Mouse (Mus musculus) liver, embryonic 13.5 days (tissue): ENCODE measurements around the gene Tmem25. TPM values are rescaled to one million over a fixed set of nuclear protein-coding genes. Genes with fewer than 3 reads are reported as not detected.

Experiments used
- ATAC-seq: fragments of 200-750 bp; cut with Nextera tagmentation; 2 replicates; pipeline ENCODE4 v1.8.0; 2017; ENCODE audit warnings: low read depth, mild to moderate bottlenecking, moderate number of reproducible peaks, moderate library complexity
- DNase-seq: peaks from one replicate; pipeline ENCODE4 v3.0.0; 2022
- H3K27ac ChIP-seq: fragments of 300-500 bp; sonication (generic); 2 replicates; pipeline ENCODE4 v1.5.1; 2015; ENCODE audit warnings: moderate library complexity, mild to moderate bottlenecking, inconsistent platforms
- H3K27me3 ChIP-seq: fragments of 300-500 bp; sonication (generic); 2 replicates; pipeline ENCODE4 v1.6.1; 2015; ENCODE audit warnings: mild to moderate bottlenecking, inconsistent platforms
- H3K36me3 ChIP-seq: fragments of 300-500 bp; sonication (generic); 2 replicates; pipeline ENCODE4 v1.6.1; 2015; ENCODE audit warnings: mild to moderate bottlenecking, inconsistent platforms
- H3K4me1 ChIP-seq: fragments of 300-500 bp; sonication (generic); replicated peaks from 2 replicates; pipeline ENCODE4 v1.6.1; 2015; ENCODE audit warnings: inconsistent platforms
- H3K4me2 ChIP-seq: fragments of 300-500 bp; sonication (generic); 2 replicates; pipeline ENCODE4 v1.6.1; 2015; ENCODE audit warnings: inconsistent platforms, mild to moderate bottlenecking, moderate library complexity
- H3K4me3 ChIP-seq: fragments of 300-500 bp; sonication (generic); replicated peaks from 2 replicates; pipeline ENCODE4 v1.5.1; 2015; ENCODE audit warnings: mild to moderate bottlenecking, inconsistent platforms
- H3K9ac ChIP-seq: fragments of 300-500 bp; sonication (generic); 2 replicates; pipeline ENCODE4 v1.6.1; 2015; ENCODE audit warnings: mild to moderate bottlenecking, inconsistent platforms
- H3K9me3 ChIP-seq: fragments of 300-500 bp; sonication (generic); replicated peaks from 2 replicates; pipeline ENCODE4 v1.6.1; 2016; ENCODE audit warnings: inconsistent platforms
- whole genome bisulfite sequencing: fragments of 180-500 bp; shearing (Covaris S2); methylation state at CpG from one replicate; pipeline ENCODE4 v1.1.7; 2015; ENCODE audit not compliant: insufficient replicate concordance; 5-methylcytosine and 5-hydroxymethylcytosine counted together
- polyA plus RNA-seq: library from polyadenylated mRNA; unstranded; fragments of >200 nt; fragmentation: Nextera tagmentation; extraction: Ambion mirVana; gene quantifications from 2 replicates; pipeline ENCODE4 v1.2.1, GENCODE M21; 2015

Tmem25 gene
- polyA plus RNA-seq, 1 experiment from 2014 or later, result 1.3 TPM

DNA sequence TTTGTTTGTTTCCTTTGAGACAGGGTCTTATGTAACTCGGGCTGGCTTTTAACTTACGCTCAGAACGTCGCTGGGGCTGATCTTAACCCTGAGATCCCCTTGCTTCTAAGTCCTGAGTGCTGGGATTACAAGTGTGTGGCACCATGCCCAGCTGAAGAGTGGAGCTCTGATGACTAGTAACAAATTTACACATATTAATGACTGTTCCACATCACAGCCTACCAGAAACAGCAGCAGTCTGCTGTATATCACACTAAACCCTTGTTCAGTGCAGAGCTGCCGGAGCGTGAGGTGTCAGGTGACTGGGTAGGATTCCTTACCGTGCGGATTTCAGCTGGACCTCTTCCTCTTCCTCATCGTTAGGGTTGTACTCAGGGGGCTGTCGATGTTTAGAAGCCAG lies 11.2 kb upstream of the Tmem25 start:
- Histone ChIP-seq H3K36me3 (peaks cover 94% of the 10 kb centered on the region), H3K9ac (no peak overlapping the region), H3K9me3 (no peaks in the 10 kb centered on the region), H3K4me1 (no peaks in the 10 kb centered on the region), H3K4me3 (no peak overlapping the region), H3K4me2 (no peak overlapping the region), H3K27me3 (no peaks in the 10 kb centered on the region), H3K27ac (no peak overlapping the region)
- no peak for DNase-seq
- ATAC-seq, result no peak
- WGBS, result 79% methylated on average over 10 of the region's 10 CpGs

DNA sequence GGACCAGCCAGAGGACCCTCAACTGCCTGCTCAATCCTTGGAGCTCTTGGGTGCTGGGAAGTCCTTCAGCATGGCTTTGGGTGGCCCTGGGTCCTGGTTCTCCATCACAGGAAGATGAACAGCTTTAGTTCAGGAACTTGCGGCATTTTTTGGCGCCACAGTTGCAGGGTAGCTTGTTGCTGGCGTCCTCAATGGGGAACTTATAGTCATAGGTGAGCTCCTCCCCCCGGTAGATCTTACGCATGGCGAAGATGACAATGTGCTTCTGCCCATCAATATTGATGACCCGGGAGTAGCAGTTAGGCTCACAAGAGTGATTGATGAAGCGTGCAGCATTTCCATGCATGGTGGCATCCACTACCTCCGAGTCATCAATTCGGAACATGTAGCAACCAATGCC lies 8.7 kb upstream of the Tmem25 start:
- H3K9ac ChIP-seq, result no peak overlapping the region
- no peak overlapping the region for H3K4me3 ChIP-seq
- no peak for DNase-seq
- no peak overlapping the region for H3K27ac ChIP-seq
- no peak for ATAC-seq
- H3K4me2 ChIP-seq, result no peak overlapping the region
- no peaks in the 10 kb centered on the region for H3K9me3 ChIP-seq
- H3K27me3 ChIP-seq, result no peaks in the 10 kb centered on the region
- H3K36me3 ChIP-seq, result peaks cover 77% of the 10 kb centered on the region
- 89% methylated on average over 10 of the region's 10 CpGs for WGBS
- H3K4me1 ChIP-seq, result no peaks in the 10 kb centered on the region

DNA sequence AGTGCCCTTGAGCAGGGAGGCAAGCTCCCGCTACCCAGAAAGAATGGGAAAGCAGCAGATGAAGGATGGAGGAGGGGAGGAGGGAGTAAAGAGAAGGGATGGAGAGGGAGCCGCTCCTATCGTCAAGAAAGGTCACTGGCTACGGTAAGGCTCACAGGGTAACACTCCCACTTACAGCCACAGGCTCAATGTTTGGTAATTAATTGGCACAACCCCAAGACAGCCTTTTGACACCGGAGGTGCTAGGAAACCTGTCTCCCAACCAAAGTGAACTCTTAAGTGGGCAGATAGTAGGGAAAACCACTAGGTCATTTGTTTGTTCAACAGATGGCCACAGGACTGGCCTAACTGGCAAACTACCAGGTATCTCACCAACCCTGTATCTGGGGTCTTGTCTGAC lies 8.0 kb upstream of the Tmem25 start:
- peaks cover 72% of the 10 kb centered on the region for H3K36me3 ChIP-seq
- no peaks in the 10 kb centered on the region for H3K27me3 ChIP-seq
- H3K27ac ChIP-seq, result no peak overlapping the region
- no peak overlapping the region for H3K4me2 ChIP-seq
- H3K9me3 ChIP-seq, result no peaks in the 10 kb centered on the region
- no peaks in the 10 kb centered on the region for H3K4me1 ChIP-seq
- 79% methylated on average over 5 of the region's 5 CpGs for WGBS
- ATAC-seq (no peak), DNase-seq (no peak)
- no peak overlapping the region for H3K9ac ChIP-seq
- H3K4me3 ChIP-seq, result no peak overlapping the region

DNA sequence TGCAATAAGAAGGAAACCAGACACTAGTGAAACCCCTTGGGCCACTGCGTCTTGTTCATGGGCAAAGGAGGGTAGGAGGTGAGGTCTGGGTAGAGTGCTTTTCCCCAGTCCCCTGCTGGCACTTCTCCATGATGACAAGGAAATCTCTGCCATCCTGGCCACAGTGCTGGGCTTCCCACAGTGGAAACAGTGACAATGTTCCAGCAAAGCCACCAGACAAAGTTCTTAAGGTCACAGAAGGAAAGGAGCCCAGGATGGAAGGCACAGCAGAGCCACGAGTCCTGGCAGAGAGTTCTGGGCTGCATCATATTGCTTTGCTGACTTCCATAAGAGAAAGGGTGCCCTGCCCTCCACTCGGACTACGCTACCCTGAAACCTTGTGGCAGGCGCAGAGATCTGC lies 6.4 kb upstream of the Tmem25 start:
- ATAC-seq (no peak), DNase-seq (no peak)
- Histone ChIP-seq H3K4me1 (peaks cover 10% of the 10 kb centered on the region), H3K27me3 (peaks cover 14% of the 10 kb centered on the region), H3K4me3 (no peak overlapping the region), H3K27ac (no peak overlapping the region), H3K9me3 (no peaks in the 10 kb centered on the region), H3K4me2 (no peak overlapping the region), H3K9ac (no peak overlapping the region), H3K36me3 (peaks cover 58% of the 10 kb centered on the region)
- WGBS, result 84% methylated on average over 5 of the region's 5 CpGs

DNA sequence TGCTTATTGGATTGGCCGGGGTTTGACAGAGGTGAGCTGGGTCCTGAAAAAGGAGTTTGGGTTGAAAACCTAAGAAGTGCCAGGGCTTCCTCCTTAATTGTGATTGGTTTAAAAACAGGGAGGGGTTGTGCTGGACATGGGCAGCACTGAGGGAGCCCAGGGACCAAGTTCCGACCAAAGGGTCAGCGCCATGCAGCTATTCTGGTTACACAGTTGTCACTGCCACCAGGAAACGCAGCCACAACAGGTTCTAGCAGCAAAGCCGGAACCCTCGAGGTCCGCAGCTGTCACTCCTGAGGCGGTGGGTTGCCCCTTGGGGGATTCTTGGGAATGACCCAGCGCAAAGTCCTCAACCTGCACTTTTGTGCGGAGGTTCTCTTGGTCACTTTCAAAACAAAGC lies 5.6 kb upstream of the Tmem25 start:
- Histone ChIP-seq H3K4me3 (no peak overlapping the region), H3K9me3 (no peaks in the 10 kb centered on the region), H3K4me2 (no peak overlapping the region), H3K27me3 (peaks cover 22% of the 10 kb centered on the region), H3K9ac (no peak overlapping the region), H3K27ac (no peak overlapping the region), H3K36me3 (peaks cover 49% of the 10 kb centered on the region), H3K4me1 (peaks cover 18% of the 10 kb centered on the region)
- DNase-seq, result no peak
- 83% methylated on average over 10 of the region's 10 CpGs for whole genome bisulfite sequencing
- no peak for ATAC-seq

DNA sequence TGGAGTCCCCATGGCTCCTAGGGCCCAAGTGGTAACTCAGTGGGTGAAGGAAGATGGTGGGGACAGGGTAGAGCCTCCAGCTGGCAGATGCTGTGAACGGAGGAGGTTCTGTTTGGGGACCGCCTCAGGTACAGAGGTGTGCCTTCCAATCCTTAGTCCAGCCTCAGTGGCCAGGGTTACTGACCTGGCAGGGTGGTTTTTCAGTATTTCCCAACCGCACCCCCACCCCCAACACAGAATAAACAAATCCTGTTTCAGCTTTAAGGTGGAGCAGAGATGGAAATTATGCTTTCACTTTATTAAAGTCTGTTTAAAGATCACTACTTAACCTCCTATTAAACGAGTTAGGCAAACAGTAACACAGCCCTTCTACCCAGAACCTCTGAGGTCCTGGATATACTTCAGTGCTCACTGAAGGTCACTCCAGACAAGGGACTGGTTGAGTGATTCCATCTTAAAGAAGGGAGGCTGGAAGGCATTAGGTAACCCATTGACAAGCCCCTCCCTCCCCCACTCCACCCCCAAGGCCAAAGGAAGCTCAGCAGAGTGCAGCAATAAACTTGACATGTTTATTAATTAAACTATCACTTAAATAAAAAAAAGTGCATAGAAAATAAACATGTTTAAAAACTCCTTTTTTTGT lies 3.8 kb upstream of the Tmem25 start, which contains the start of gene Ttc36:
Ttc36 (minus strand) TSS at position 265 of the 643 bp plus-strand sequence.
- no peak within 1 kb of the TSS for H3K9ac ChIP-seq
- no peaks in the 10 kb centered on the region for H3K9me3 ChIP-seq
- H3K27me3 ChIP-seq, result peaks cover 40% of the 10 kb centered on the region
- ATAC-seq (peak; percentile 30; the same call in 1 of the 2 replicates), DNase-seq (no peak)
- peak within 1 kb of the TSS; percentile 31 for H3K4me3 ChIP-seq
- H3K4me1 ChIP-seq, result peaks cover 34% of the 10 kb centered on the region
- H3K27ac ChIP-seq, result peak within 1 kb of the TSS; percentile 47
- H3K36me3 ChIP-seq, result peaks cover 33% of the 10 kb centered on the region
- WGBS, result 57% methylated on average over 4 of the region's 4 CpGs
- H3K4me2 ChIP-seq, result peak within 1 kb of the TSS; percentile 46

DNA sequence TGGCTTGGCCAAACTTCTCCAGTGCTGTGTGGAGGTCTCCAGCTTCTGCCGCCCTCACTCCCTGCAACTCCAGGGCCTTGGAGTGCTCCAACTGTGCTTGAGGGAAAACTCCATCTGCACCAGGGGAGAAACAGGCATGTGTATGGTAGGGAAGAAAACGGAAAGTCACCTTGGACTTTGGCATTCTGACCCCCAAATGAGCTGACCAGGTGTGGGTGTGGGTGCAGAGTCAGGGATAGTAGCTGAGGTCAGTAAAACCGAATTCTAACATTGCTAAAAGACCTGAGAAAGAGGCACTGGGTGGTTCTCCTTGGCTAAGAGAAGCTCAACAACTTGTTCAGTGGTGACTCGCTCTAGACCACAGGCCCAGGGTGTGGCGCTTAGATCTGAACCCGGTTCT lies 2.6 kb upstream of the Tmem25 start:
- WGBS, result 56% methylated on average over 6 of the region's 6 CpGs
- no peak for ATAC-seq
- Histone ChIP-seq H3K27ac (peak overlapping the region; percentile 23; the same call in 1 of the 2 replicates), H3K9me3 (no peaks in the 10 kb centered on the region), H3K4me1 (peaks cover 34% of the 10 kb centered on the region), H3K4me3 (peak overlapping the region; percentile 11; the same call in 1 of the 2 replicates), H3K27me3 (peaks cover 52% of the 10 kb centered on the region), H3K9ac (peak overlapping the region; percentile 26; the same call in 1 of the 2 replicates), H3K4me2 (peak overlapping the region; percentile 46), H3K36me3 (peaks cover 20% of the 10 kb centered on the region)
- DNase-seq, result no peak

DNA sequence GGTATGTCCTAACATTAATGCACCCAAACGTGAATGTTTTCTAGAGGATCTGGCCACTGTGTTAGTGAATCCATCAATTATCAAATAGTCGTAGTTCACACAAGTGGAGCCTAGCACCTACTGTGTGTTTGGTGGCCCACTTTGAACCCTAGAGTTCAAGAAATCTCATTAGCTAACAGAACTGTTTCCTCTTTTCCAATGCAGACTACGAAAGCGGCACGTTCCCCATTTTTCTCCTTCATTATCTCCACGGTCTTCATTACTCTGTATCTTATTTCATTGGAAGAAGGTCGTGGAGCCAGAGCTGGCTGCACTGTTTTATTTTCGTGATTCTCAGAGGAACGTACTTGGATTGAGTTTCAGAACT lies 834 bp upstream of the Tmem25 start:
- Histone ChIP-seq H3K36me3 (peaks cover 5% of the 10 kb centered on the region), H3K27me3 (peaks cover 65% of the 10 kb centered on the region), H3K27ac (peak overlapping the region; percentile 36; the same call in 1 of the 2 replicates), H3K4me1 (peaks cover 34% of the 10 kb centered on the region), H3K9me3 (no peaks in the 10 kb centered on the region), H3K4me2 (peak overlapping the region; percentile 81), H3K9ac (peak overlapping the region; percentile 65; the same call in 1 of the 2 replicates), H3K4me3 (peak overlapping the region; percentile 63)
- DNase-seq, result no peak
- ATAC-seq, result no peak
- WGBS, result 34% methylated on average over 9 of the region's 9 CpGs

DNA sequence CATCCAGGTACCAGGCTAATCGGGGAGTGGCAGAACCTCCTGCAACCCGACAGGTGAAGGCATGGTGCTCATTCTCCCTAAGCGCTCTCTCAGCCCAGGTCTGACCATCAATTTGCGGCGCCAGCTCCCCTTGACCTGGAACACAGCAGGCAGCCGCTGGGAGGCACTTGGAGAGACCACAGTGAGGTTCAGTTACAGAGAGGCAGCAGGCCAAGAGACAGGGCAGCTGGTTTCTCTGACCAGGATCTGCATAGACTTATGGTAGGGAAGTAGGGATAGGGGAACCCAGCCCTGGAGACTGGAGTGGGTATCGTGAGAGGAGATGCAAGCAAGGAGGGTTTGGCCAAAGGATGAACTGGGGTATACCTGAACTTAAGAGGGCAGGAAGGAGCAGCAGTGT lies 809 bp downstream of the Tmem25 start:
- H3K9ac ChIP-seq, result no peak overlapping the region
- H3K27me3 ChIP-seq, result peaks cover 65% of the 10 kb centered on the region
- no peaks in the 10 kb centered on the region for H3K36me3 ChIP-seq
- peak overlapping the region; percentile 81 for H3K4me2 ChIP-seq
- 40% methylated on average over 7 of the region's 7 CpGs for WGBS
- H3K27ac ChIP-seq, result no peak overlapping the region
- H3K4me1 ChIP-seq, result peaks cover 34% of the 10 kb centered on the region
- DNase-seq (no peak), ATAC-seq (no peak)
- H3K4me3 ChIP-seq, result 0 out of 2 replicates have a peak overlapping the region, but pooled peaks have one; percentile 63
- no peaks in the 10 kb centered on the region for H3K9me3 ChIP-seq

DNA sequence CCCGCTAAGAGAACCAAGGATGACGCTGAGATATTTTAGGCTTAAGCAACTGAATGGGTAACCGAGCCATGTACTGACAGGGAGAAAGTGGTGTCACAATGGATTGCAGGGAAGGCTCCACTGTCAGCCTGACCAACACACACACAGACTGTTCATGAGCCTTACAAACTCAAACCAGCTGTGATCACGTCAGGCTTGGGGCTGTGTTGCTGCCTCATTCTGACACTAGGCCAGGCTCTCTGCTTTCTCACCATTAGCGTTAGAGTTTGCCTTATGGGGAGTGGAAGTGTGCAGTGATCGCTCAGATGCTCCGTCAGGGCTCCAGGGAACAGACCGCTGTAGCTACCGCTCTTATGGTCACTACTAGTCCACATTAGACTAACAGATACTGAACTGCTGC lies 6.3 kb downstream of the Tmem25 start:
- 80% methylated on average over 9 of the region's 9 CpGs for WGBS
- H3K4me1 ChIP-seq, result no peaks in the 10 kb centered on the region
- peaks cover 24% of the 10 kb centered on the region for H3K27me3 ChIP-seq
- no peak overlapping the region for H3K27ac ChIP-seq
- no peak for ATAC-seq
- H3K9ac ChIP-seq, result no peak overlapping the region
- peaks cover 16% of the 10 kb centered on the region for H3K36me3 ChIP-seq
- DNase-seq, result no peak
- H3K9me3 ChIP-seq, result no peaks in the 10 kb centered on the region
- no peak overlapping the region for H3K4me3 ChIP-seq
- H3K4me2 ChIP-seq, result no peak overlapping the region

DNA sequence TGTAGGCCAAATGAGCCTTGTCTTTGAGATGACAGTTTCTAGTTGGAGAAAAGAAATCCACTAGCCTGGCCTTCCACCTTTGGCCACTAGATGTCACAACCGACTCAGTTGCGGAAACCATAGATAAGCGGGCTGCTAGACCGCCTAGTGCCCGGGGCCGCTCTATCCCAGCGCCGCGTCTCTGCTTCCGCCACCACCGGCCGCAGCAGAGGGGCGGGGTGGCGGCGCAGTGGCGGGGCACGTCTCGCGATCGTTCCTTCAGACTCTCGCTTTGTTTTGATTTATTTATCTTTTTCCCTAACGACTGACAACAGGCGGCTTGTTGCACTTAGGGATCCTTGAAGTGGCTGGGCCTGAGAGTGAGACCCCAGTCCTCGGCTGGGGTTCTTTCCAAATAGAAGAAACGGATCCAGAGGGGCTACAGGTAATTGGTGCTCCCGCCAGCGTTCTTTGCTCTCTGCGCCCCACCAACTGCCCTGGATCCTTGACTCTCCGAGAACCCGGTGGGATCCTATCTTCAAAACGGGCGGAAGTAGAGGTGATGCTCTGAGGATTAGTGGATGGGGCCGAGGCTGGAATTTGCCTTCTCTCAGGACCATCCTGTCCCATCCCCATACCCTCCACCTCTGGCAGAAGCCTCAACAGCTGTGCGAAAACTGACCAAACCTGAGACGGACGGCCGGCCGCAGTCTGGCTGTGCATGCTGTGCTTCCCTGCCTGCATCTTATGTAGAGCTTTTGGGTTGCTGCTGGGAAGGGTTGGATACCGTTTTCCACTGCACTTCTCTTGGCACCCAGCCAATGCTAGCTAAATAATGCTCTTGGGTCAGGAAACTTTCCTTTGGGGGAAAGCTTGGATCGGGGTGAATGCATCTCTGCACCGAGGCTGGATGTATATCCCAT lies 26.1 kb downstream of the Tmem25 start:
- Histone ChIP-seq H3K27ac (peak overlapping the region; percentile 76), H3K4me1 (peaks cover 26% of the 10 kb centered on the region), H3K9me3 (no peaks in the 10 kb centered on the region), H3K9ac (peak overlapping the region; percentile 79), H3K4me3 (peak overlapping the region; percentile 81), H3K36me3 (peaks cover 6% of the 10 kb centered on the region; the same call in 1 of the 2 replicates), H3K4me2 (peak overlapping the region; percentile 83), H3K27me3 (no peaks in the 10 kb centered on the region)
- DNase-seq (peak; percentile 90), ATAC-seq (peak; percentile 99)
- under 1% methylated on average over 41 of the region's 41 CpGs for WGBS
